Mouse (Mus musculus): ENCODE data around the gene Frmd4a. TPM values are rescaled to one million over a fixed set of nuclear protein-coding genes. Genes with fewer than 3 reads are reported as not detected.
"Not testable (repeated sequence)": the region's sequence is repeated elsewhere in the genome, so short reads cannot be mapped to it uniquely, and the experiment has no call there.

Gene Frmd4a
- polyA plus RNA-seq, 1 experiment, result 4.2 TPM

- Histone ChIP-seq H3K27ac (ENCODE audit: insufficient read depth, low read depth, low read length) (no peak overlapping the region), H3K27me3 (ENCODE audit: control insufficient read depth, insufficient read depth, low read length) (no peaks in the 10 kb centered on the region), H3K4me3 (ENCODE audit: low read depth, low read length) (no peak overlapping the region), H3K36me3 (ENCODE audit: control insufficient read depth, insufficient read depth, low read length) (no peaks in the 10 kb centered on the region), H3K4me1 (ENCODE audit: control insufficient read depth, insufficient read depth, insufficient read length, low read length) (peaks cover 14% of the 10 kb centered on the region; the same call in 1 of the 2 replicates)
- WGBS, result 27% methylated on average over 4 of the region's 4 CpGs
- TF ChIP-seq CTCF (IDR thresholded peaks at IDR 0.05; ENCODE audit: extremely low read depth, insufficient read length, insufficient replicate concordance, low read depth, low read length) (no peak), POLR2A (IDR thresholded peaks at IDR 0.05; ENCODE audit: low read depth, low read length) (no peak)
Observed at GRCm38 (mm10) chr2:4557466-4557865, 539.9 kb downstream of the Frmd4a start.

GRCm38 (mm10) chr2:4558651-4559203 is 541.2 kb downstream of the Frmd4a start:
- Histone ChIP-seq H3K27ac (ENCODE audit: insufficient read depth, low read depth, low read length) (peak overlapping the region; percentile 84), H3K36me3 (ENCODE audit: control insufficient read depth, insufficient read depth, low read length) (no peaks in the 10 kb centered on the region), H3K4me1 (ENCODE audit: control insufficient read depth, insufficient read depth, insufficient read length, low read length) (peaks cover 14% of the 10 kb centered on the region; the same call in 1 of the 2 replicates), H3K4me3 (ENCODE audit: low read depth, low read length) (peak overlapping the region; percentile 76; the same call in 1 of the 2 replicates), H3K27me3 (ENCODE audit: control insufficient read depth, insufficient read depth, low read length) (no peaks in the 10 kb centered on the region)
- TF ChIP-seq CTCF (IDR thresholded peaks at IDR 0.05; ENCODE audit: extremely low read depth, insufficient read length, insufficient replicate concordance, low read depth, low read length), result no peak
- TF ChIP-seq POLR2A (IDR thresholded peaks at IDR 0.05; ENCODE audit: low read depth, low read length), result no peak
- 7% methylated on average over 8 of the region's 8 CpGs for whole genome bisulfite sequencing

GRCm38 (mm10) chr2:4559211-4559882 is 541.8 kb downstream of the Frmd4a start:
- H3K27ac ChIP-seq (ENCODE audit: insufficient read depth, low read depth, low read length), result peak overlapping the region; percentile 84
- H3K4me3 ChIP-seq (ENCODE audit: low read depth, low read length), result peak overlapping the region; percentile 76
- no peaks in the 10 kb centered on the region for H3K27me3 ChIP-seq (ENCODE audit: control insufficient read depth, insufficient read depth, low read length)
- peaks cover 14% of the 10 kb centered on the region; the same call in 1 of the 2 replicates for H3K4me1 ChIP-seq (ENCODE audit: control insufficient read depth, insufficient read depth, insufficient read length, low read length)
- WGBS, result under 1% methylated on average over 27 of the region's 27 CpGs
- no peaks in the 10 kb centered on the region for H3K36me3 ChIP-seq (ENCODE audit: control insufficient read depth, insufficient read depth, low read length)
- TF ChIP-seq POLR2A (IDR thresholded peaks at IDR 0.05; ENCODE audit: low read depth, low read length) (peak; percentile 48; the same call in 1 of the 2 replicates), CTCF (IDR thresholded peaks at IDR 0.05; ENCODE audit: extremely low read depth, insufficient read length, insufficient replicate concordance, low read depth, low read length) (peak; percentile 6; the same call in 1 of the 2 replicates)

DNA sequence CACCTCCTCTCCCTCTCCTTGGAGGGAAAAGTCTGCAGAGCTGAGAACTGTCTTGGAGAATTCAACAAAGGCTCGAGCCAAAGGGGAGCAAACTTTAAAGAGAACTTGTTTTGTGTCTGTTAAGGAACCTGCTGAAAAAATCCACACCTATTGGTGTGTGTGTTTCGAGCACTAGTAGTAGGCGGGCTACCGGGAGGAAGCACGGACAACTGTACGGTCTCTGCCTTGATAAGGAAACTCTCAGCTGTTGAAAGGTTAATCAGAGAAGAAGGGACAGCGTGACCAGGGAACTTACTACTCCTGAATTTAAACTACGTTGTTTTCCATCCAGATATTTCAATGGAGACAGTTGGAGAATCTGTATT is 542.3 kb downstream of the Frmd4a start:
- Histone ChIP-seq H3K4me3 (ENCODE audit: low read depth, low read length) (peak overlapping the region; percentile 76), H3K27me3 (ENCODE audit: control insufficient read depth, insufficient read depth, low read length) (no peaks in the 10 kb centered on the region), H3K36me3 (ENCODE audit: control insufficient read depth, insufficient read depth, low read length) (no peaks in the 10 kb centered on the region), H3K27ac (ENCODE audit: insufficient read depth, low read depth, low read length) (peak overlapping the region; percentile 84), H3K4me1 (ENCODE audit: control insufficient read depth, insufficient read depth, insufficient read length, low read length) (peaks cover 14% of the 10 kb centered on the region; the same call in 1 of the 2 replicates)
- TF ChIP-seq CTCF (IDR thresholded peaks at IDR 0.05; ENCODE audit: extremely low read depth, insufficient read length, insufficient replicate concordance, low read depth, low read length), result no peak
- TF ChIP-seq POLR2A (IDR thresholded peaks at IDR 0.05; ENCODE audit: low read depth, low read length), result no peak
- 3% methylated on average over 8 of the region's 8 CpGs for WGBS

GRCm38 (mm10) chr2:4560516-4560915 is 543.0 kb downstream of the Frmd4a start:
- Histone ChIP-seq H3K27ac (ENCODE audit: insufficient read depth, low read depth, low read length) (peak overlapping the region; percentile 84), H3K4me1 (ENCODE audit: control insufficient read depth, insufficient read depth, insufficient read length, low read length) (peaks cover 14% of the 10 kb centered on the region; the same call in 1 of the 2 replicates), H3K4me3 (ENCODE audit: low read depth, low read length) (peak overlapping the region; percentile 43; the same call in 1 of the 2 replicates)
- 7% methylated on average over 2 of the region's 2 CpGs for WGBS
- H3K36me3 ChIP-seq (ENCODE audit: control insufficient read depth, insufficient read depth, low read length); H3K27me3 ChIP-seq (ENCODE audit: control insufficient read depth, insufficient read depth, low read length): not testable (repeated sequence)

DNA sequence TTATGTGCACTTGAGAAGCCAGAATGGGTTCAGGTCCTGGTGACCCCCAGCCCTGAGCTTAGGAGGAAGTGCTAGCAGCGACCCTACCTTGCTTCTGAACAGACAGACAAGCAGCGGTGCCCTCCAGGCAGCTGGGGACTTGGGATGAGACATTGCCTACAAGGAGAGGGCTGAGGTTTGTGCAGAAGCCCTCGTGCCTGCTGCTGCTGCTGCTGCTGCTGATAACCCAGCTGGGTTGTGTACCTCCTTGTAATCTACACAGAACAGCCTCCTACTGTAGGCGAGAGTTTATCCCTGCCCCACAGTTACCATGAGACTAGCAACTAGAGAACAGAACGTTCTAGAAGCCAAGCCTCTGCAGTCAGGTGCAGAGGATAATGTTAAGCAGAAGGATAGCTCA is 543.7 kb downstream of the Frmd4a start:
- H3K27ac ChIP-seq (ENCODE audit: insufficient read depth, low read depth, low read length), result 0 out of 2 replicates have a peak overlapping the region, but pooled peaks have one; percentile 3

DNA sequence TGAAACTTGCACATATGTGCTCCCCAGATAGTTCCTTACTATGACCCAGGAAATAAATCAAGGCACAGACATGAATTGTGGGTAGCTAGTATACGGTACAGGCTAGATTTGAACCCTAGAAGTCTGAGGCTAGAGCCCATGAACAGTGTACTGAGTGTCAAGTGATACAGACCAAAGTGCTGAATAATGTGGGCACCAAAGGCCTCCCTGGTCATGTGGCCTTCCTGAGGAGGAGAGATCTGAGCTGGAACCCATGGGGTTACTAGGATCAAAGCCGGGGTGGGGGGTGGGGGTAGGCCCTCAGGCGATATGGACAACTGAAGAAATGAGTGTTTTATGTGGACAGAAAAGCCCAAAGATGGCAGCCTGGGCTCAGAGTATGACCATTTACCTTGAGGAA is 544.9 kb downstream of the Frmd4a start:
- H3K4me1 ChIP-seq (ENCODE audit: control insufficient read depth, insufficient read depth, insufficient read length, low read length), result peaks cover 14% of the 10 kb centered on the region; the same call in 1 of the 2 replicates
- no peak overlapping the region for H3K27ac ChIP-seq (ENCODE audit: insufficient read depth, low read depth, low read length)
- WGBS, result 83% methylated on average over 3 of the region's 3 CpGs
- TF ChIP-seq POLR2A (IDR thresholded peaks at IDR 0.05; ENCODE audit: low read depth, low read length), result no peak
- no peak for TF ChIP-seq CTCF (IDR thresholded peaks at IDR 0.05; ENCODE audit: extremely low read depth, insufficient read length, insufficient replicate concordance, low read depth, low read length)
- H3K36me3 ChIP-seq (ENCODE audit: control insufficient read depth, insufficient read depth, low read length), result 0 out of 2 replicates have a peak, but pooled peaks cover 2% of the 10 kb centered on the region
- H3K4me3 ChIP-seq (ENCODE audit: low read depth, low read length), result no peak overlapping the region
- H3K27me3 ChIP-seq (ENCODE audit: control insufficient read depth, insufficient read depth, low read length), result no peaks in the 10 kb centered on the region

More for the DNA sequence above, 543.7 kb downstream of the Frmd4a start:
- TF ChIP-seq CTCF (IDR thresholded peaks at IDR 0.05; ENCODE audit: extremely low read depth, insufficient read length, insufficient replicate concordance, low read depth, low read length), result no peak
- no peak for TF ChIP-seq POLR2A (IDR thresholded peaks at IDR 0.05; ENCODE audit: low read depth, low read length)
- peak overlapping the region; percentile 43 for H3K4me3 ChIP-seq (ENCODE audit: low read depth, low read length)
- H3K4me1 ChIP-seq (ENCODE audit: control insufficient read depth, insufficient read depth, insufficient read length, low read length), result peaks cover 14% of the 10 kb centered on the region; the same call in 1 of the 2 replicates
- WGBS, result 12% methylated on average over 5 of the region's 5 CpGs
- H3K36me3 ChIP-seq (ENCODE audit: control insufficient read depth, insufficient read depth, low read length), result no peaks in the 10 kb centered on the region
- H3K27me3 ChIP-seq (ENCODE audit: control insufficient read depth, insufficient read depth, low read length), result no peaks in the 10 kb centered on the region
